Mouse (Mus musculus) heart, embryonic 13.5 days (tissue): ENCODE measurements around the gene Krtap5-3. TPM values are rescaled to one million over a fixed set of nuclear protein-coding genes. Genes with fewer than 3 reads are reported as not detected.

ENCODE experiments used
- polyA plus RNA-seq: library from polyadenylated mRNA; unstranded; fragments of >200 nt; fragmentation: Nextera tagmentation; extraction: Ambion mirVana; gene quantifications from 2 replicates; pipeline ENCODE4 v1.2.1, GENCODE M21; 2015

Gene Krtap5-3
- polyA plus RNA-seq, 1 experiment from 2014 or later: not detected

Other genes with a start within 250 kb of the Krtap5-3 start
- gene Mob2, start 140.3 kb upstream of the Krtap5-3 start, polyA plus RNA-seq: 42.8 and 48.4 TPM in 2 replicates
- 11.4 and 13.6 TPM in 2 replicates for gene Dusp8, start 105.5 kb upstream of the Krtap5-3 start, polyA plus RNA-seq
- gene Gm45618, start 80.6 kb upstream of the Krtap5-3 start, polyA plus RNA-seq: not detected in 2 replicates
- not detected in 2 replicates for gene Gm39115, start 65.3 kb upstream of the Krtap5-3 start, polyA plus RNA-seq
- gene Gm45337, start 56.8 kb upstream of the Krtap5-3 start, polyA plus RNA-seq: not detected in 2 replicates
- gene Gm29735, start 44.3 kb upstream of the Krtap5-3 start, polyA plus RNA-seq: not detected in 2 replicates
- not detected in 2 replicates for gene Gm4553, start 35.6 kb upstream of the Krtap5-3 start, polyA plus RNA-seq
- gene Krtap5-2, start 25.4 kb upstream of the Krtap5-3 start, polyA plus RNA-seq: not detected in 2 replicates
- gene Gm10153, start 11.0 kb upstream of the Krtap5-3 start, polyA plus RNA-seq: not detected in 2 replicates
- not detected in 2 replicates for gene Gm7579, start 10.5 kb downstream of the Krtap5-3 start, polyA plus RNA-seq
- not detected in 2 replicates for gene Krtap5-5, start 28.6 kb downstream of the Krtap5-3 start, polyA plus RNA-seq
- not detected in 2 replicates for gene Gm40460, start 39.7 kb downstream of the Krtap5-3 start, polyA plus RNA-seq
- gene Gm2431, start 57.0 kb downstream of the Krtap5-3 start, polyA plus RNA-seq: not detected in 2 replicates
- gene Gm4559, start 73.0 kb downstream of the Krtap5-3 start, polyA plus RNA-seq: not detected in 2 replicates
- not detected in 2 replicates for gene Krtap5-1, start 95.8 kb downstream of the Krtap5-3 start, polyA plus RNA-seq
- not detected in 2 replicates for gene Krtap5-4, start 102.2 kb downstream of the Krtap5-3 start, polyA plus RNA-seq
- 6.5 and 7.5 TPM in 2 replicates for gene Ifitm10, start 172.4 kb downstream of the Krtap5-3 start, polyA plus RNA-seq
- 2.3 TPM in 1 of 2 replicates, not detected in the other for gene Gm49369, start 181.3 kb downstream of the Krtap5-3 start, polyA plus RNA-seq
- gene Ctsd, start 186.7 kb downstream of the Krtap5-3 start, polyA plus RNA-seq: 443 and 485 TPM in 2 replicates
- 0.19 and 0.41 TPM in 2 replicates for gene Syt8, start 233.5 kb downstream of the Krtap5-3 start, polyA plus RNA-seq
- gene Tnni2, start 240.4 kb downstream of the Krtap5-3 start, polyA plus RNA-seq: 34.8 and 41.9 TPM in 2 replicates